Comparison of ENCODE assay signal across 8 mouse cellular contexts in genomic region chr14:58937791-58938600, GRCm38 (mm10).
DNase-seq lines count a peak whose midpoint lies in the region; ATAC-seq lines count a peak whose summit lies in the region.
"Had no signal": no experiment of that assay in that cellular context is flagged by ENCODE, and none has a peak within 500 bp of the region (broad histone marks: within the 10 kb centered on the region; RNA-seq: fewer than 3 reads in every experiment).

No protein-coding gene starts in this region.

- H3K9me3 ChIP-seq in lung, embryonic 16.5 days (ENCODE audit: control insufficient read depth, low read length): no peaks in the 10 kb centered on the region
- H3K9me3 ChIP-seq in hindbrain, embryonic 12.5 days (replicated peaks): no peaks in the 10 kb centered on the region
- H3K9me3 ChIP-seq in midbrain, embryonic 16.5 days (replicated peaks; ENCODE audit: control insufficient read depth, low read length, poor library complexity, severe bottlenecking): no peaks in the 10 kb centered on the region
- H3K9me3 ChIP-seq: liver, embryonic 15.5 days had no signal

- H3K36me3 ChIP-seq in lung, embryonic 16.5 days (ENCODE audit: control insufficient read depth, insufficient read depth, low read length): no peaks in the 10 kb centered on the region
- H3K36me3 ChIP-seq in hindbrain, embryonic 12.5 days: no peaks in the 10 kb centered on the region
- H3K36me3 ChIP-seq in midbrain, embryonic 16.5 days (ENCODE audit: control insufficient read depth, insufficient read depth, low read length): no peaks in the 10 kb centered on the region
- H3K36me3 ChIP-seq: liver, embryonic 15.5 days had no signal

- peaks cover 9% of the 10 kb centered on the region for H3K4me1 ChIP-seq in lung, embryonic 16.5 days (replicated peaks; ENCODE audit: control insufficient read depth, insufficient read depth, low read length)
- H3K4me1 ChIP-seq in hindbrain, embryonic 12.5 days: peaks cover 16% of the 10 kb centered on the region
- no peaks in the 10 kb centered on the region for H3K4me1 ChIP-seq in midbrain, embryonic 16.5 days (ENCODE audit: control insufficient read depth, insufficient read depth, low read length)
- H3K4me1 ChIP-seq: liver, embryonic 15.5 days had no signal

- no peak overlapping the region for H3K27ac ChIP-seq in lung, embryonic 16.5 days (ENCODE audit: low read length)
- H3K27ac ChIP-seq in hindbrain, embryonic 12.5 days: 0 out of 2 replicates have a peak overlapping the region, but pooled peaks have one; percentile 35
- H3K27ac ChIP-seq in midbrain, embryonic 16.5 days (ENCODE audit: low read length): no peak overlapping the region
- H3K27ac ChIP-seq: liver, embryonic 15.5 days had no signal

- no peak for DNase-seq in lung, postnatal 36 days
- DNase-seq in cerebellum, adult 8-10 months: peak; percentile 28
- DNase-seq in urinary bladder, adult 18-20 months (ENCODE audit: low spot score in 2 of 2): no peak
- DNase-seq in urinary bladder, postnatal 25 days (ENCODE audit: low spot score): no peak

- peak overlapping the region; percentile 46 for H3K4me2 ChIP-seq in lung, embryonic 16.5 days (ENCODE audit: low read depth, low read length)
- H3K4me2 ChIP-seq in hindbrain, embryonic 12.5 days (replicated peaks): peak overlapping the region; percentile 35; the same call in 1 of the 2 replicates
- no peak overlapping the region for H3K4me2 ChIP-seq in midbrain, embryonic 16.5 days (ENCODE audit: low read length)
- H3K4me2 ChIP-seq: liver, embryonic 15.5 days had no signal

- WGBS in lung, embryonic 16.5 days: 46% methylated on average over 12 of the region's 12 CpGs
- WGBS in hindbrain, embryonic 12.5 days: 39% methylated on average over 12 of the region's 12 CpGs
- 48% methylated on average over 12 of the region's 12 CpGs for WGBS in midbrain, embryonic 16.5 days

- H3K27me3 ChIP-seq in lung, embryonic 16.5 days (ENCODE audit: control insufficient read depth, insufficient read depth, low read depth, low read length): no peaks in the 10 kb centered on the region
- H3K27me3 ChIP-seq in hindbrain, embryonic 12.5 days: 0 out of 2 replicates have a peak, but pooled peaks cover 5% of the 10 kb centered on the region
- no peaks in the 10 kb centered on the region for H3K27me3 ChIP-seq in midbrain, embryonic 16.5 days (ENCODE audit: control insufficient read depth, insufficient read depth, low read depth, low read length)
- H3K27me3 ChIP-seq: liver, embryonic 15.5 days had no signal

- no peak for ATAC-seq in lung, embryonic 16.5 days (ENCODE audit: low read depth)
- peak; percentile 71 for ATAC-seq in hindbrain, embryonic 12.5 days (ENCODE audit: low FRiP score)
- ATAC-seq in midbrain, embryonic 16.5 days: peak; percentile 76

- peak overlapping the region; percentile 10; the same call in 1 of the 2 replicates for H3K4me3 ChIP-seq in lung, embryonic 16.5 days (ENCODE audit: low read length)
- H3K4me3 ChIP-seq in hindbrain, embryonic 12.5 days: no peak overlapping the region
- no peak overlapping the region for H3K4me3 ChIP-seq in midbrain, embryonic 16.5 days (ENCODE audit: low read depth, low read length)
- H3K4me3 ChIP-seq: liver, embryonic 15.5 days had no signal

- no peak overlapping the region for H3K9ac ChIP-seq in lung, embryonic 16.5 days (ENCODE audit: low read length)
- H3K9ac ChIP-seq in hindbrain, embryonic 12.5 days: no peak overlapping the region
- H3K9ac ChIP-seq in midbrain, embryonic 16.5 days (ENCODE audit: low read depth, low read length): no peak overlapping the region
- H3K9ac ChIP-seq: liver, embryonic 15.5 days had no signal
